Mouse (Mus musculus): ENCODE measurements around the gene BC055324. TPM values are rescaled to one million over a fixed set of nuclear protein-coding genes. Genes with fewer than 3 reads are reported as not detected.

The BC055324 gene
- polyA plus RNA-seq, 1 experiment from 2014 or later = 8.4 TPM

GRCm38 (mm10) chr1:163899575-163899974 lies 95.0 kb downstream of the BC055324 start:
- Histone ChIP-seq H3K36me3 (peaks cover 15% of the 10 kb centered on the region; the same call in 1 of the 2 replicates), H3K4me2 (no peak overlapping the region), H3K4me1 (replicated peaks) (no peaks in the 10 kb centered on the region), H3K9ac (no peak overlapping the region), H3K27ac (no peak overlapping the region), H3K9me3 (no peaks in the 10 kb centered on the region), H3K4me3 (no peak overlapping the region), H3K27me3 (no peaks in the 10 kb centered on the region)
- WGBS = 92% methylated on average over 2 of the region's 2 CpGs
- ATAC-seq (ENCODE audit: low FRiP score) = no peak

DNA sequence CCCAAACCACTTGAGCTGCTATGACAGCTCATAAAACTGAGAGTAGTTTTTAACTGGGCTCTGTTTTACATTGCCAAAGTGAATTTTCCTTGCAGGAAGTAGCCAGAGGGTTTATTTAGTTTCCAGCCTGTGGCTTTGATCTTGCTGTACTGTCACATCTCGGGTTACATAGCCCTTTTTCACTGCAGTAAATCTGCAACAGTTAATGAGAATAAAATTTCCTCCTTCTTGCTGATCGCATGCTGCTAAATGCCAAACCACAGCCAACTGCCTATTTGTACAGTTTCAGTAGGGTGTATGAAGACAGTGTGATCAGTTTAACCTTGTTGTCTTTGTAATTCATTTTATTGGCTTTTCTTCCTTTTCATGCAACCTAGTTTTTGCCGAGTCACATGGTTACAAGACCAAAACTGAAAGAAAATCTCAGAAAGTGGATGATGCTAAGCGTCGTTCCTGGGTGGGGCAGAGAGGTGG lies 96.3 kb downstream of the BC055324 start:
- no peak overlapping the region for H3K4me2 ChIP-seq
- no peak overlapping the region for H3K27ac ChIP-seq
- H3K27me3 ChIP-seq = no peaks in the 10 kb centered on the region
- H3K9ac ChIP-seq = no peak overlapping the region
- no peak overlapping the region for H3K4me3 ChIP-seq
- WGBS = 79% methylated on average over 5 of the region's 5 CpGs
- peaks cover 15% of the 10 kb centered on the region; the same call in 1 of the 2 replicates for H3K36me3 ChIP-seq
- no peak for ATAC-seq (ENCODE audit: low FRiP score)
- H3K4me1 ChIP-seq (replicated peaks) = no peaks in the 10 kb centered on the region
- H3K9me3 ChIP-seq = no peaks in the 10 kb centered on the region

Other genes with a start within 250 kb of the BC055324 start
- gene Kifap3, start 215.2 kb downstream of the BC055324 start, polyA plus RNA-seq (2015; fragmentation: Nextera tagmentation; extraction: Ambion mirVana) = 110 and 111 TPM in 2 replicates
- 16.5 and 18.5 TPM in 2 replicates for gene Scyl3, start 65.7 kb downstream of the BC055324 start, polyA plus RNA-seq (2015; fragmentation: Nextera tagmentation; extraction: Ambion mirVana)
- gene Mettl18, start 93 bp upstream of the BC055324 start, polyA plus RNA-seq (2015; fragmentation: Nextera tagmentation; extraction: Ambion mirVana) = 7.3 and 8.5 TPM in 2 replicates
- not detected in 2 replicates for gene Sele, start 53.4 kb upstream of the BC055324 start, polyA plus RNA-seq (2015; fragmentation: Nextera tagmentation; extraction: Ambion mirVana)
- gene Sell, start 67.2 kb upstream of the BC055324 start, polyA plus RNA-seq (2015; fragmentation: Nextera tagmentation; extraction: Ambion mirVana) = 0.09 and 0.17 TPM in 2 replicates
- 0.13 TPM in 1 of 2 replicates, not detected in the other for gene Selp, start 120.5 kb upstream of the BC055324 start, polyA plus RNA-seq (2015; fragmentation: Nextera tagmentation; extraction: Ambion mirVana)
- gene F5, start 157.0 kb upstream of the BC055324 start, polyA plus RNA-seq (2015; fragmentation: Nextera tagmentation; extraction: Ambion mirVana) = 0.06 and 0.10 TPM in 2 replicates

Data from hindbrain, embryonic 13.5 days (tissue).